Mouse (Mus musculus): Measurements from ENCODE around the gene Arid3a.

- TF ChIP-seq CTCF (IDR thresholded peaks at IDR 0.05; ENCODE audit: borderline replicate concordance, control insufficient read depth, extremely low read depth, insufficient read depth, low read length, poor library complexity) (no peak), POLR2A (IDR thresholded peaks at IDR 0.05; ENCODE audit: control insufficient read depth, extremely low read depth, insufficient read depth, low read length, poor library complexity) (no peak)
Measured at GRCm38 (mm10) chr10:79881981-79882380, 44.9 kb upstream of the Arid3a start.
